Mouse (Mus musculus) small intestine, adult 2 months (tissue): ENCODE data around the gene Ndufv2. TPM values are rescaled to one million over a fixed set of nuclear protein-coding genes. Genes with fewer than 3 reads are reported as not detected.

Source experiments
- H3K27ac ChIP-seq: fragments of 200-500 bp; 2 replicates; pipeline ENCODE4 v1.5.1; 2012; ENCODE audit warnings: low read depth, low read length, control low read depth, inconsistent platforms; ENCODE audit not compliant: insufficient read depth
- H3K27me3 ChIP-seq: fragments of 200-500 bp; 2 replicates; pipeline ENCODE4 v1.6.1; 2012; ENCODE audit warnings: mild to moderate bottlenecking, moderate library complexity, low read length, inconsistent platforms; ENCODE audit not compliant: control insufficient read depth, insufficient read depth
- H3K36me3 ChIP-seq: fragments of 200-500 bp; 2 replicates; pipeline ENCODE4 v1.6.1; 2012; ENCODE audit warnings: mild to moderate bottlenecking, low read length, control low read depth, inconsistent platforms; ENCODE audit not compliant: control insufficient read depth, insufficient read depth
- H3K4me1 ChIP-seq: fragments of 200-500 bp; 2 replicates; pipeline ENCODE4 v1.6.1; 2012; ENCODE audit warnings: low read length, inconsistent platforms, mixed read lengths; ENCODE audit not compliant: control insufficient read depth, insufficient read depth, insufficient read length
- H3K4me3 ChIP-seq: fragments of 200-500 bp; 2 replicates; pipeline ENCODE4 v1.5.1; 2012; ENCODE audit warnings: low read depth, mild to moderate bottlenecking, control low read depth, inconsistent platforms, low read length, moderate library complexity
- CTCF ChIP-seq: fragments of 200-500 bp; IDR thresholded peaks from 2 replicates; pipeline ENCODE4 v1.5.1; 2012; ENCODE audit warnings: low read depth, mild to moderate bottlenecking, control low read depth, inconsistent platforms, low read length, moderate library complexity, mixed read lengths; ENCODE audit not compliant: insufficient replicate concordance, insufficient read length; ENCODE audit errors: extremely low read depth
- POLR2A ChIP-seq: fragments of 200-500 bp; IDR thresholded peaks from 2 replicates; pipeline ENCODE4 v1.6.1; 2012; ENCODE audit warnings: low read depth, mild to moderate bottlenecking, control low read depth, inconsistent platforms, low read length, moderate library complexity
- WGBS: fragments of 180-500 bp; shearing (Covaris S2); methylation state at CpG from one replicate; pipeline ENCODE4 v1.1.7; 2018; 5-methylcytosine and 5-hydroxymethylcytosine counted together
- polyA plus RNA-seq: library from polyadenylated mRNA; depleted of rRNA; stranded (reverse); fragments of >200 nt; gene quantifications from 2 replicates; pipeline ENCODE4 v1.2.3, GENCODE M21; 2012

Ndufv2 gene
- polyA plus RNA-seq, 1 experiment = 28.7 TPM

DNA sequence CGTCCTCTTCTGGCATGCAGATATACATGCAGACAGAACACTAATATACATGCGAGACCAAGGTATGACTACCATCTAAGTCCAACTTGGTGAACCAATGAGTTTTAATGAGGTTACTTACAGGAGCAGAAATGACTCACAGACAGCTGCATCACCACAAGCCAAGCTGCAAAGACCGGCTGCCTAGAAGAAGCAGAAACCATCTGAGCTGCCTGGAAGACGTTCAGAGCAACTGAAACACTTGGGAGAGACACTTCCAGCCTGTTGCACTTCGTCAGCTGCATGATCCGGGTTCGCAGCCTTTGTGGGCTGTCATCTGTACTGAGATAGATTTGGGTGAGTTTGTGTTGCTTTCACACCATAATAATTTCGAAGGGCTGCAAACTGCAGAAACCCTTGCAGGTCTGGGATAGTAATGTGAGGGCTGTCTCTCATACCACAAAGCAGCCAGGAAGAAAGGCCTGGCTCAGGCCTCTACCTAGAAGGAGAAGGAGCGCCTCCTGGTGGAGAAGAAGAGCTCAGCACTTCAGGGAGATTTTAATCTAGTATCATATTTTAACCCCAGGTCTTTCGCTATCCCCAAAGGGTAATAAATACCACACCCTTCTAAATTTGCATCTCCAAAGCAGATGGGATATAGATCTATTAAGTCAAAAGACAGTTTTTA is 5.4 kb upstream of the Ndufv2 start:
- no peak overlapping the region for H3K27ac ChIP-seq
- no peaks in the 10 kb centered on the region for H3K36me3 ChIP-seq
- no peak overlapping the region for H3K4me3 ChIP-seq
- no peak for TF ChIP-seq POLR2A
- peak; percentile 85; the same call in 1 of the 2 replicates for TF ChIP-seq CTCF
- H3K4me1 ChIP-seq = peaks cover 5% of the 10 kb centered on the region; the same call in 1 of the 2 replicates
- WGBS = 51% methylated on average over 10 of the region's 10 CpGs
- H3K27me3 ChIP-seq = no peaks in the 10 kb centered on the region

DNA sequence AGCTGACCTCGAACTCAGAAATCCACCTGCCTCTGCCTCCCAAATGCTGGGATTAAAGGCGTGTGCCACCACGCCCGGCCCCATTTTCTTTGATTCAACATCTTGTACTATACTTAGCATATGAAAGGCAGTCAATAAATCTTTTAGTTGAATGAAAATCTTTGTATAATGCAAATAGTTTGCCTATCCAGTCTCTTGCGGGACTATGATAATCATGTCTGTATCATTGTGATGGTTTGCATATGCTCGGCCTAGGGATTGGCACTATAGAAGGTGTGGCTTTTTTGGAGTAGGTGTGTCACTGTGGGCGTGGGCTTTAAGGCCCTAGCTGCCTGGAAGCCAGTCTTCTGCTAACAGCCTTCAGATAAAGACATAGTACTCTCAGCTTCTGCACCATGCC is 2.7 kb upstream of the Ndufv2 start:
- no peak overlapping the region for H3K27ac ChIP-seq
- 83% methylated on average over 7 of the region's 7 CpGs for WGBS
- H3K36me3 ChIP-seq = no peaks in the 10 kb centered on the region
- H3K27me3 ChIP-seq = no peaks in the 10 kb centered on the region
- peaks cover 4% of the 10 kb centered on the region; the same call in 1 of the 2 replicates for H3K4me1 ChIP-seq
- no peak overlapping the region for H3K4me3 ChIP-seq
- TF ChIP-seq CTCF = no peak
- no peak for TF ChIP-seq POLR2A

DNA sequence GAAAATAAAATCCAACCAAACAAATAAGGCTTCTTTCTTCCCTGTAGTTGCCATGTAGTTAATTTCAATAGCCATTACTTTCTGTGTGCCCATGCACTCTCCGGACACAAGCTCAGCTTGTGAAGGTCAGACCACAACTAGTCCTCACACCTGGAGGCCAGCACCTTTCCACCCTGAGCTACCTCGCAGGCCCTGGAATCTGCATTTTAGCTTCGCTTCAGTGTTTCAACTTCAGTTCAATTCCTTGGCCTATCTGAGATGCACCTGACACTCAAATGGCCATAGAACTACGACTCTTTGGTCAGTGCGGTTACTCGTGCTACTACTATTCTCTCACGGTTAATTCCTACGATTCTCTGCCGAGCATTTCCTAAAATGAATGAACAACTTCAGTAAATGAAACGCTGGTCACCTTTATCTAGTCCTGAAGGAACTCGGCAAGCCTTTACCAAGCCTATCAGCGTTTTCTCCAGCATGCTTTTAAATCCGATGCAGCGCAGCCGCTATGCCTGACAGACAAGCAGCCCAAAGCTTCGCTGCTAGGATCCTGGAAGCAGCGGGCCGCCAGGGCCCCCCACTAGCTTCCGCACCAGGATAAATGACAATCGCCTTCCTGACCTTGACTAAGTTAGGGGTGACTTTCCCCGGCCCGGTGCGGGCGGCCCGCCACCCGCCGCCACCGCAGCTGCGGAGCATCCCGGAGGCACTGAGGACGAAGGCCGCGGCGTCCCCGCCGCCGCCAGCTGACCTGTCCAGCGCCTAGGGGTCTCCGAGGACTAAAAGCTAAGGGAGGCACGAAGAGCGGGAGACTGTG is 586 bp downstream of the Ndufv2 start:
- Histone ChIP-seq H3K27me3 (no peaks in the 10 kb centered on the region), H3K4me3 (peak overlapping the region; percentile 97), H3K36me3 (no peaks in the 10 kb centered on the region), H3K27ac (peak overlapping the region; percentile 92), H3K4me1 (peaks cover 4% of the 10 kb centered on the region; the same call in 1 of the 2 replicates)
- under 1% methylated on average over 41 of the region's 41 CpGs for WGBS
- TF ChIP-seq POLR2A (no peak), CTCF (no peak)

DNA sequence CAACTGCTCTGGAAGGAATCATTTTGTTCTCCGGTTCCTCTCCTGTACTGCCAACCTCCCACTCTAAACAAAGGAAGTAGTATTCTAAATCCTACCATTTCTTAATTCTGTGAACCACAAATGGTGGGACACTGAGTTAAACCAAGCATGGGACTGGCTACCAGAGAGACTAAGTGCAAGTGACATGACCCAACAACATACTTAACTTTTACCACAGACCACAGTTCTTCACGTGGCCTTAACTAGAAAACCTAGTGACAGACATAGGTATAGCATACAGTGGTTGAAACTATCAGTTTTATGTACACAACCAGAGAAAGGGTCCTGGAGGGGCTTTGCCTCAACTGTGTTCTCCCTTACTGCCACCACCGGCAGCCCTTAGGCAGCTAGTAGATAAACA is 8.7 kb downstream of the Ndufv2 start:
- Histone ChIP-seq H3K27me3 (no peaks in the 10 kb centered on the region), H3K4me1 (no peaks in the 10 kb centered on the region), H3K4me3 (no peak overlapping the region), H3K36me3 (peaks cover 20% of the 10 kb centered on the region), H3K27ac (no peak overlapping the region)
- 69% methylated on average over 3 of the region's 3 CpGs for WGBS
- TF ChIP-seq CTCF (no peak), POLR2A (no peak)

DNA sequence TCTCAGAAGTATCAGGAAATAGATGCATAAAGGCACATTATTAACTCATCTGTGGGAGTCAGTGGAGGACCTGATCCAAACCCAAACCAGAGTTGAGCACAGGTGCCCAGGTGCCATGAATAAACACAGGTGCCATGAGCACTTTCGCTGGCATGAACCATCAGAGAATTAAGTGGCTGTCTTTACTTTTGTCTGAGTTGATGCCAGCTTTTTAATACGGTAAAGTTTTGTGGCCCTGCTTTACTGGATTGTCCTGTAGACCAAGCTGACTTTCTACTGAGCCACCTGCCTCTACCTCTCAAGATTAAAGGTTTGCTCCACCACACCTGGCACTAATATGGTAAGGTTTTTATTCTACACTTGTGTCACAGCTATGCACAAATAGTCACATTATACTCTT is 9.3 kb downstream of the Ndufv2 start:
- 51% methylated on average over 2 of the region's 2 CpGs for WGBS
- Histone ChIP-seq H3K4me1 (no peaks in the 10 kb centered on the region), H3K27me3 (no peaks in the 10 kb centered on the region), H3K4me3 (no peak overlapping the region), H3K36me3 (peaks cover 25% of the 10 kb centered on the region), H3K27ac (no peak overlapping the region)
- TF ChIP-seq POLR2A = no peak
- TF ChIP-seq CTCF = no peak

DNA sequence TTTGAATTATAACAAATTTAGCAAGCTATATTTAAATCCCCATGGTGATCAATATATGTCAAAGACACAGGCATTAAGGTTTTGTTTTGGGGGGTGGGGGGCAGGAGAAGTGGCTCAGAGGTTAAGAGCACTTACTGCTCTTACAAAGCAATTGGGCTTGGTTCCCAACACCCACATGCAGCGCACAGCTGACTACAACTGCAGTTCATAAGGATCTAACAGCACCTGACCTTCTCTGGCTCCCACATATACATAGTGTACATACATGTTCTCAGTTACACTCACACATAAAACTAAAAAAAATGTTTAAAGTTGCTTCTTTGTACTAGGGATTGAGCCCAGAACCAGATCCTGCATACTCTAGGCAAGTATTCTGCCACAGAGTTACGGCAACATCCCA is 10.0 kb downstream of the Ndufv2 start:
- H3K4me1 ChIP-seq = no peaks in the 10 kb centered on the region
- WGBS = 90% methylated on average over 2 of the region's 2 CpGs
- H3K27me3 ChIP-seq = no peaks in the 10 kb centered on the region
- H3K36me3 ChIP-seq = peaks cover 29% of the 10 kb centered on the region
- no peak for TF ChIP-seq CTCF
- H3K4me3 ChIP-seq = no peak overlapping the region
- H3K27ac ChIP-seq = no peak overlapping the region

DNA sequence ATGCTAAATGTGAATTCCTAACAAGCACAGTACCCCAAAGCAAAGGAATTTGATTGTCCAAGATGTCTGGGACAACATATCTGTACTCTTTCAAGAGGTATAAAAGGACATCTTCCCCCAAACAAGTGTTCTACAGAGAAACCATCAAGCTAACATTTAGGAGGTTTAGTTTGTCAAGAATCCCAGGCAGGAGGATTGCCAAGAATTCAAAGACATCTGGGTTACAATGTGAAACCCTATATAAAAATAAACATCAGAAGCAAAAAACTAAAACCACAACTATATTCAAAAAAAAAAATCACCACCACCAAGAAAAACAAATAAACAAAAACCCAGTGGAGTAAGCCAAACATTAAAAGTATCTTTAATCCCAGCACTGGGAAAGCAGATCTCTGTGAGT is 11.1 kb downstream of the Ndufv2 start:
- TF ChIP-seq CTCF (no peak), POLR2A (no peak)
- Histone ChIP-seq H3K36me3 (peaks cover 39% of the 10 kb centered on the region), H3K27me3 (no peaks in the 10 kb centered on the region), H3K27ac (no peak overlapping the region), H3K4me3 (no peak overlapping the region), H3K4me1 (no peaks in the 10 kb centered on the region)

DNA sequence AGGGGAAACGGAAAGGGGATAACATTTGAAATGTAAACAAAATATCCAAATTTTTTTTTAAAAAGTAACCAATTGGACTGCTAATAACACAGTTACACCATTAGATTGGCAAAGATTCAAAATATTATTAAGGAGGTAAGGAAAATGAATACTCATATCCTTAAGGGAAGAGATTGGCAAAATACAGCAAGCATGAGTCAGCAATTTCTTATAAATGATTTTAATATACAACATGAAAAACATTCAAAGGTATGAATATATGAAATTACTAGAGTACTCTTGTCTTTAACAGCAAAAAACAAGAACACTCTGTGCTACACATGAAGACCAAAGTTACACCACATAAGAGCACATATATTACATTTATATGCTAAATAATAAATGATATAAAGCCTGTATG is 16.3 kb downstream of the Ndufv2 start:
- Histone ChIP-seq H3K27me3 (no peaks in the 10 kb centered on the region), H3K4me3 (no peak overlapping the region), H3K4me1 (no peaks in the 10 kb centered on the region), H3K36me3 (peaks cover 43% of the 10 kb centered on the region), H3K27ac (no peak overlapping the region)
- 92% methylated on average over 1 of the region's 1 CpGs for WGBS
- TF ChIP-seq CTCF = no peak
- TF ChIP-seq POLR2A = no peak
